Mouse (Mus musculus) heart, postnatal 0 days (tissue): Measurements from ENCODE around the gene Spi1. TPM values are rescaled to one million over a fixed set of nuclear protein-coding genes. Genes with fewer than 3 reads are reported as not detected.

Experiments
- ATAC-seq: fragments of 200-750 bp; cut with Nextera tagmentation; 2 replicates; pipeline ENCODE4 v1.8.0; 2017; ENCODE audit warnings: low read depth, moderate number of reproducible peaks, moderate library complexity; ENCODE audit not compliant: insufficient read depth
- DNase-seq: peaks from one replicate; pipeline ENCODE4 v3.0.0-alpha.2; 2016; ENCODE audit warnings: low spot score
- H3K27ac ChIP-seq: fragments of 300-500 bp; sonication (generic); 2 replicates; pipeline ENCODE4 v1.5.1; 2014; ENCODE audit warnings: low read depth, mild to moderate bottlenecking
- H3K27me3 ChIP-seq: fragments of 300-500 bp; sonication (generic); 2 replicates; pipeline ENCODE4 v1.6.1; 2014; ENCODE audit warnings: low read length, mixed read lengths; ENCODE audit not compliant: control insufficient read depth, insufficient read depth
- H3K36me3 ChIP-seq: fragments of 300-500 bp; sonication (generic); replicated peaks from 2 replicates; pipeline ENCODE4 v1.6.1; 2014; ENCODE audit warnings: low read length, mixed read lengths; ENCODE audit not compliant: control insufficient read depth, insufficient read depth
- H3K4me1 ChIP-seq: fragments of 300-500 bp; sonication (generic); 2 replicates; pipeline ENCODE4 v1.6.1; 2014; ENCODE audit warnings: antibody characterized with exemption; ENCODE audit not compliant: control insufficient read depth, insufficient read depth
- H3K4me2 ChIP-seq: fragments of 300-500 bp; sonication (generic); 2 replicates; pipeline ENCODE4 v1.6.1; 2014; ENCODE audit warnings: low read depth, mild to moderate bottlenecking, low read length, moderate library complexity
- H3K4me3 ChIP-seq: fragments of 300-500 bp; sonication (generic); 2 replicates; pipeline ENCODE4 v1.5.1; 2014; ENCODE audit warnings: low read depth, low read length
- H3K9ac ChIP-seq: fragments of 300-500 bp; sonication (generic); replicated peaks from 2 replicates; pipeline ENCODE4 v1.6.1; 2014; ENCODE audit warnings: low read depth, low read length, mixed read lengths
- H3K9me3 ChIP-seq: fragments of 300-500 bp; sonication (generic); replicated peaks from 2 replicates; pipeline ENCODE4 v1.6.1; 2016; ENCODE audit warnings: low read length; ENCODE audit not compliant: control insufficient read depth
- CTCF ChIP-seq: IDR thresholded peaks from 2 replicates; pipeline ENCODE4 v1.5.1; 2016; ENCODE audit warnings: antibody characterized with exemption, control low read depth, low read depth
- EP300 ChIP-seq: IDR thresholded peaks from 2 replicates; pipeline ENCODE4 v1.6.1; 2016; ENCODE audit warnings: antibody characterized with exemption, low read depth
- WGBS: fragments of 180-500 bp; shearing (Covaris S2); extraction: QIAGEN DNeasy Blood & Tissue Kit; methylation state at CpG from one replicate; pipeline ENCODE4 v1.1.7; 2014; 5-methylcytosine and 5-hydroxymethylcytosine counted together
- polyA plus RNA-seq: library from polyadenylated mRNA; unstranded; fragments of >200 nt; fragmentation: Nextera tagmentation; extraction: Ambion mirVana; gene quantifications from 2 replicates; pipeline ENCODE4 v1.2.1, GENCODE M21; 2015
- total RNA-seq: library from RNA; depleted of rRNA; stranded (reverse); fragments of >200 nt; gene quantifications from 2 replicates; pipeline ENCODE4 v1.2.3, GENCODE M21; 2014; ENCODE audit warnings: low replicate concordance

Spi1 gene
- total and polyA plus RNA-seq, 2 experiments from 2014 or later, result 2.5 to 3.1 TPM

DNA sequence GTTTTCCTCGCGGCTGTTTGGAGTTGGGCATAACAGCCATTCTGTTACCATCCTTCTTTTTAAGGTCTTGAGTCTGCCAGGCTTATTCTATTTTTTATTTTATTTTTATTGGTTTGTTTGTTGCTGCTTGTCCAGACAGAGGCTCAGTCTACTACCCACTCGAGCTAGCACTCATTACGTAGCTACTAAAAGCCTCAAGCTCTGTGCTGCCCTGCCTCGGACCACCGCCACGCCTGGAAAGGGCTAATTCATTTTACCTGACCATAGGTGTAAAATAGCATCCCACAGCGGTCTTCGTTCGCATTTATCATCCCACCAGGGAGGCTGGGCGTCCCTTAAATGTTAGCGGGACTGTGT is 4.3 kb upstream of the Spi1 start:
- Histone ChIP-seq H3K4me3 (peak overlapping the region; percentile 60), H3K9ac (peak overlapping the region; percentile 69; the same call in 1 of the 2 replicates), H3K36me3 (no peaks in the 10 kb centered on the region), H3K4me2 (peak overlapping the region; percentile 97), H3K9me3 (no peaks in the 10 kb centered on the region), H3K27me3 (no peaks in the 10 kb centered on the region), H3K27ac (no peak overlapping the region), H3K4me1 (no peaks in the 10 kb centered on the region)
- DNase-seq (no peak), ATAC-seq (no peak)
- 29% methylated on average over 12 of the region's 12 CpGs for WGBS
- TF ChIP-seq CTCF (no peak), EP300 (no peak)

DNA sequence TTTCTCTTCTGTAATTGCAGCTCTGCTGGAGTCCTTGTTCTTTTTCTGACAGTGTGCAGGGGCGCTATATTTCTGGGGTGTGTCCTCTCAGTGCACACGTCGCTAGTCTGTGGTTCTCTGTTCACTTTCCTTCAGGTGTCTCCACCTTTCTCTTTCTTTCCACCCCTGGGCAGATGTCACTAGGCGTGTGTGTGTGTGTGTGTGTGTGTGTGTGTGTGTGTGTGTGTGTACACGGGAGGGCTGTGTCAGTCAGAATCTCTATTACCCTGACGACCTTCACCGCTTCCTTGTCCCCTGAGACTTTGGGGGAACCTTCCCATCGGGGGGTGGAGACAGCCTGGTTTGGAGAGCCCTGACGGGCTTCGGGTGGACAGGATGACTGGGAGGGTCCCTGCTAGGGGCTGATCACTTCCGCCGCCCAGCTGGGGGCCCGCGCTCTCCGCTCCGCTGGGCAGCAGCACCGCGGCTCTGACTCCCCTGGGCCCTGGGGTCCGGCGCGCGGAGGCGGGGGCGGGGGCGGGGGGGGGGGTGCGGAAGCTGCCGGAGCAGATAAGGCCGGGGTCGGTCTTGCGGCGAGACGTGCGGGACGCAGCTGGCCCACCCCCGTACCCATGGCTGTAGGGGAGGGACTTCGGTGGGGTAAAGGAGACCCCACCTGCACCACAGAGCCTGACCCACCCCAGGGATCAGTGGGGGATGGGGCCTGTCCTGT is 3.7 kb upstream of the Spi1 start:
- no peak overlapping the region for H3K27ac ChIP-seq
- H3K36me3 ChIP-seq, result no peaks in the 10 kb centered on the region
- H3K4me3 ChIP-seq, result peak overlapping the region; percentile 60
- ATAC-seq (peak; percentile 64), DNase-seq (peak; percentile 20)
- peak overlapping the region; percentile 69 for H3K9ac ChIP-seq
- under 1% methylated on average over 21 of the region's 36 CpGs for WGBS
- H3K27me3 ChIP-seq, result no peaks in the 10 kb centered on the region
- H3K4me2 ChIP-seq, result peak overlapping the region; percentile 97
- H3K4me1 ChIP-seq, result no peaks in the 10 kb centered on the region
- TF ChIP-seq CTCF (no peak), EP300 (no peak)
- no peaks in the 10 kb centered on the region for H3K9me3 ChIP-seq

- peak overlapping the region; percentile 60 for H3K4me3 ChIP-seq
- H3K36me3 ChIP-seq, result no peaks in the 10 kb centered on the region
- 28% methylated on average over 5 of the region's 5 CpGs for WGBS
- no peak for TF ChIP-seq CTCF
- no peak for TF ChIP-seq EP300
- H3K4me2 ChIP-seq, result peak overlapping the region; percentile 97
- ATAC-seq (no peak), DNase-seq (no peak)
- H3K9me3 ChIP-seq, result no peaks in the 10 kb centered on the region
- no peaks in the 10 kb centered on the region for H3K27me3 ChIP-seq
- peak overlapping the region; percentile 69 for H3K9ac ChIP-seq
- no peaks in the 10 kb centered on the region for H3K4me1 ChIP-seq
- no peak overlapping the region for H3K27ac ChIP-seq
Observed at GRCm38 (mm10) chr2:91079026-91079384, 3.2 kb upstream of the Spi1 start.

- ATAC-seq (no peak), DNase-seq (no peak)
- H3K4me2 ChIP-seq, result no peak overlapping the region
- H3K27me3 ChIP-seq, result no peaks in the 10 kb centered on the region
- H3K36me3 ChIP-seq, result no peaks in the 10 kb centered on the region
- no peaks in the 10 kb centered on the region for H3K9me3 ChIP-seq
- H3K4me3 ChIP-seq, result no peak overlapping the region
- TF ChIP-seq CTCF (no peak), EP300 (no peak)
- H3K27ac ChIP-seq, result no peak overlapping the region
- no peak overlapping the region for H3K9ac ChIP-seq
- H3K4me1 ChIP-seq, result no peaks in the 10 kb centered on the region
- WGBS, result 70% methylated on average over 8 of the region's 8 CpGs
Observed at GRCm38 (mm10) chr2:91080784-91081513, 1.2 kb upstream of the Spi1 start.

DNA sequence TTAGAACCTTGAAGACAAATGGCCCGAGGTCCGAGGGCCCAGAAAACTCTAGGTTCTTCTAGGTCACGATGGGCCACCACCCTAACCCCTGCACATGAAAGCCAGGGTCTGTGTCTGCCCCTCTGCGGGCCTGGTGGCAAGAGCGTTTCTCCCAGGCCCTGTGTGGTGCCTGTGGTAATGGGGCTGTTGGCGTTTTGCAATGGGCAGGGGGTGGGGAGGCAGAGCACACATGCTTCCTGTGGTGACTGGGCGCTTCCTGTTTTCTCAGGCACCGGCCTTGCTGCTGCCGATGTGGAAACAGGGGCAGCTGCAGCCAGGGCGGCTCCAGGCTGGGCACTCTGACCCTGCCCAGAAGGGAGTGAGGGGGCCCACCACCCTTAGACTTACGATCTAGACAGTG is 654 bp downstream of the Spi1 start:
- H3K4me1 ChIP-seq, result no peaks in the 10 kb centered on the region
- H3K27me3 ChIP-seq, result no peaks in the 10 kb centered on the region
- no peak overlapping the region for H3K27ac ChIP-seq
- no peaks in the 10 kb centered on the region for H3K9me3 ChIP-seq
- no peak overlapping the region for H3K9ac ChIP-seq
- WGBS, result 59% methylated on average over 11 of the region's 11 CpGs
- H3K4me2 ChIP-seq, result peak overlapping the region; percentile 11; the same call in 1 of the 2 replicates
- H3K36me3 ChIP-seq, result no peaks in the 10 kb centered on the region
- TF ChIP-seq CTCF (no peak), EP300 (no peak)
- peak; percentile 19; the same call in 1 of the 2 replicates for ATAC-seq
- no peak for DNase-seq
- no peak overlapping the region for H3K4me3 ChIP-seq
